Mouse (Mus musculus): ENCODE measurements around the gene Ess2. TPM values are rescaled to one million over a fixed set of nuclear protein-coding genes. Genes with fewer than 3 reads are reported as not detected.

Gene Ess2
- total RNA-seq, 2 experiments from 2014 or later: 27.8 to 31.8 TPM

DNA sequence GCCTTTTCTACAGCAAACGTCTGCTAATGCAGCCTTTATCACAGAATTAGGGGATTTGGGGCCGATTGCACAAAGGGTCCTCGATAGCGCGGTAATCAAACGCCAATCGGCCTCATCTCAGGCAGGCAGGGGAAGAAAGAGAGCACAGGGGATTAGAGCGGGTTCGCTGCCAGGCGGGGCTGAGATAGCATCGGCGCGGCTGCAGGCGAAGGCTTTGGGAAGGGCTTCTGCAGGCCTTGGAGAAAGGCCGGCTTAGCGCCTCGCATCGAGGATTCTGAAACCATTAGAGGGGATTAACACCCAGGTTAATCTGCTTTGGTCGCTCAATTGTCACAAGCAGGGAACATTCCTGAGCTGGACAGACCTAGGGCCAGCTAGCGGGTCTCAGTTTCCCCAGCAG, 9.4 kb upstream of the Ess2 start:
- intact Hi-C loops (cut with DNase I): loop anchor here (10.0 kb wide), 1 partner anchor 314 kb away; the partner anchor contains the start of gene Zdhhc8
- no peak for DNase-seq (ENCODE audit: extremely low spot score in 1 of 2, low spot score in 2 of 2)
- no peak overlapping the region for H3K27ac ChIP-seq
- no peak for TF ChIP-seq CTCF (IDR thresholded peaks at IDR 0.05)
- no peak overlapping the region for H3K4me3 ChIP-seq

DNA sequence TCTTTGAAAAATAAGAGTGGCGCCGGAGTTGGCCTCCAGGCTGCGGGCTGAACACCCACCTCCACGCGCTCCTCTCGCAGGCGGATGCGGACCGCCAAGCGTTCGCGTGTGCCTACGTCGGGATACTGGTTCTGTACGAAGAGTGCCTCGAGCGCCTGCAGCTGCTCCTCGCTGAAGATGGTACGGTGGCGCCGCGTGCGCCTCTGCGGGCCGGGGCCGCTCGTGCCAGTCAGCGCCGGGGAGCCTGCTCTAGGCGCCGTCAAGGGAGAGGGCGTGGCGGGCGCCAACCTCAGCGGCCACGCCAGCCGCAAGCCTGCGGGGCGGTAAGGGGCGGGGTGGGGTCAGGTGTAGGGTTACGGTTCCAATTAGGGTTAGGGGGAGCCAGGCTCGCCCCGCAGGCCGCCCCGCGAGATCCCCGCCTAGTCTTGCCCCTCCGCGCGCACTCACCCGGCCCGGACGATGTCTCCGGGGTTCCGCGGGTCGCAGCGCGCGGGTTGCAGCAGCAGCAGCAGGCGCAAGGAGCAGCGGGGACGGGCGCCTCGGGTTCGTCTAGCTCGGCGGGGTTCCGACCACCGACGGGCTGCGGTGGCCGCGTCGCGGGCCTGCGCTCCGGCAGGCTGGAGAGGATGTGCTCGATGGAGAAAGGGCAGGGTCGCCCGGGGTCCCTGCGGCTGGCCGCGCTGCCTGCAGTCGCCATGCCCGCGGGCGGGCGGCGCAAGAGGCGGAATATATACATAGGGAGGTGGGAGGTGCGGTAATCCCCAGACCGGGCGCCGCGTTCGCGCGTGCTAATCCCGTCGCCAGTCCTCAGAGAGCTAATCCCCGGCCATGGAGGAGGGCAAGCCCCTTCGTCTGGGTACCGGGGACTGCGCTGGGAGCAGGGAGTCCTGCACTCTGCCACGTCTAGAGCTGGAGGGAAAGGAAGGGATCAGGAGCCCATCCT, 3.4 kb upstream of the Ess2 start, which contains the start of gene Gsc2:
Gene Gsc2, minus strand, starts transcription at position 753 of the 943 bp plus-strand sequence.
- TF ChIP-seq CTCF (IDR thresholded peaks at IDR 0.05): no peak
- no peak within 1 kb of the TSS for H3K27ac ChIP-seq
- H3K4me3 ChIP-seq: peak within 1 kb of the TSS; percentile 25
- intact Hi-C loops (cut with DNase I): no loop called here
- DNase-seq (ENCODE audit: extremely low spot score in 1 of 2, low spot score in 2 of 2): no peak

- H3K4me3 ChIP-seq: no peak within 1 kb of the TSS
- no peak for DNase-seq (ENCODE audit: extremely low spot score in 1 of 2, low spot score in 2 of 2)
- no peak for TF ChIP-seq CTCF (IDR thresholded peaks at IDR 0.05)
- intact Hi-C loops (cut with DNase I): no loop called here
- H3K27ac ChIP-seq: no peak within 1 kb of the TSS
Observed at GRCm38 (mm10) chr16:17898462-17898861, 12.7 kb downstream of the Ess2 start, which contains the start of the genes Dgcr2 and Tssk2. Dgcr2 (minus strand) TSS chr16:17898562. Tssk2 (plus strand) TSS chr16:17898637.

- TF ChIP-seq CTCF (IDR thresholded peaks at IDR 0.05): no peak
- no peak for DNase-seq (ENCODE audit: extremely low spot score in 1 of 2, low spot score in 2 of 2)
- Histone ChIP-seq H3K27ac (no peak overlapping the region), H3K4me3 (no peak overlapping the region)
- intact Hi-C loops (cut with DNase I): no loop called here
Observed at GRCm38 (mm10) chr16:17896091-17896490, 15.1 kb downstream of the Ess2 start.

GRCm38 (mm10) chr16:17893923-17894322, 17.2 kb downstream of the Ess2 start, which contains the start of gene Tssk1:
Tssk1 (plus strand) TSS chr16:17894223.
- Histone ChIP-seq H3K4me3 (no peak within 1 kb of the TSS), H3K27ac (no peak within 1 kb of the TSS)
- no peak for DNase-seq (ENCODE audit: extremely low spot score in 1 of 2, low spot score in 2 of 2)
- intact Hi-C loops (cut with DNase I): no loop called here
- no peak for TF ChIP-seq CTCF (IDR thresholded peaks at IDR 0.05)

GRCm38 (mm10) chr16:17892606-17893005, 18.5 kb downstream of the Ess2 start:
- Histone ChIP-seq H3K4me3 (no peak overlapping the region), H3K27ac (no peak overlapping the region)
- no peak for TF ChIP-seq CTCF (IDR thresholded peaks at IDR 0.05)
- no peak for DNase-seq (ENCODE audit: extremely low spot score in 1 of 2, low spot score in 2 of 2)
- intact Hi-C loops (cut with DNase I): no loop called here

DNA sequence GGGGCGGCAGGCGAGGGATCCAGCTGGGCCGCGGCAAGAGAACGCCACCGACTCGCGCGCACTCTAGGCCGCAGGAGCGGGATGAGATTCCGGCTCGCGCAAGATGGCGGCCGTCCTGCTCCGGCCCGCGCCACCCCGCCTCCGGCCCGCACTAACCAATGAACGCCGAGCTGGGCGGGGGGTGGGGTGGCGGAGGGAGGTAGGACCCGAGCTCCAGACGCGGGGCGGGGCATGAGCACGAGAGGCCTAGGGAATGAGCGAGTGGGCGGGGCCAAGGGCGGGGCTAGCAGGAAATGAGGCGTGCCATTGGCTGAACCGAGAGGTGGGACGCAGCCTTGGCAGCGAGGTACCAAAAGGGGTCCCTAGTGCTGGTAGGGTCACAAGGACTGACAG, 19.6 kb downstream of the Ess2 start, which contains the start of gene Gm20518:
Gene Gm20518, minus strand, starts transcription at position 105 of the 393 bp plus-strand sequence.
- peak within 1 kb of the TSS; percentile 99 for H3K27ac ChIP-seq
- intact Hi-C loops (cut with DNase I): no loop called here
- no peak for TF ChIP-seq CTCF (IDR thresholded peaks at IDR 0.05)
- peak within 1 kb of the TSS; percentile 99 for H3K4me3 ChIP-seq
- peak; percentile 98 to 99 for DNase-seq (ENCODE audit: extremely low spot score in 1 of 2, low spot score in 2 of 2)

DNA sequence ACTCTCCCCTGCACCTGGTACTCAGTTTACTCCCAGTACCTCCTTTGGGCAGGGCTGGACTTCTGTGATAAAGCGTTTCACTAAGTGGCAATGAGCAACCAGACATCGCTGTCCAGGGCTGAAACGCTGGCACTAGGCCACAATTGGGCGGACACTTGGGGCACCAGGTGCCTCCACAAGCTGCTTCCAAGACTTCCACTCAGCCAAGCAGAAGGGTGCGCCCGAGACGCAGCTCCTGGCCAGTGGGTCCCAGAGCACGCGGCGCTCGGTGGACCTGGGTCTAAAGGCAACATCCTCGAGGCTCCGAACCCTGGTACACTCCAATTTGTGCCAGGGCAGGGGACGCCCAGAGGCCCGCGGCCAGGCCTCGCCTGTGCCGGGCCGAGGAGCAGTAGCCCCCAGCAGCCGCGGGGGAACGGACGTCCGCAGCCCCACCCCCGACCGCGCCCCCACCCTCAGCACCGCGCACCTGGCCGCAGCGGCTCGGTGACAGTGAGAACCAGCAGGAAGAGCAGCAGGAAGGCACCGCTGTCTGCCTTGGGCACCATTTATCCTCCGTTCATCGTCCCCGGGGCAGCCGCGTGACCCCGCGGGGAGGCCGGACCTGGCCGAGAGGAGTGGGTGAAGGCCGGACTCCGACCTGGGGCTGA, 20.1 kb downstream of the Ess2 start:
- TF ChIP-seq CTCF (IDR thresholded peaks at IDR 0.05): no peak
- H3K27ac ChIP-seq: peak overlapping the region; percentile 99
- peak; percentile 37 to 51 for DNase-seq (ENCODE audit: extremely low spot score in 1 of 2, low spot score in 2 of 2)
- H3K4me3 ChIP-seq: peak overlapping the region; percentile 99
- intact Hi-C loops (cut with DNase I): no loop called here

DNA sequence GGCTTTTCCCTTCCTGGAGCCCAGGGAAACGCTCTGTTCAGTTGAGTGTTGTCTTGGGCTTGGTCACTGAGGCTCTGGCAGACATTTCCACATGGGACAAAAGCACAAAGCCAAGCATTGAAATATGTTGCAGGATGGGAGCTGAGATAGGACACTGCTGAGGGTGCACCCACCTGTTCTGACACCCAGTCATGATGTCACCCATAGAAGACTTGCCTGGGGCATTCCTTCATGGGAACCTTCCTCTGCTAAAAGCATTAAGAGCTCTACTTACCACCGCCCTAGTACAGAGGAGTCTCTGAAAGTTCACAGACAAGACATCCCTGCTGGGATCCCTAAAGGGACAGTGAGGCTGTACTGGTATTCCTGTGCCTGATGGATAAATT, 20.8 kb downstream of the Ess2 start:
- intact Hi-C loops (cut with DNase I): no loop called here
- no peak overlapping the region for H3K27ac ChIP-seq
- no peak for DNase-seq (ENCODE audit: extremely low spot score in 1 of 2, low spot score in 2 of 2)

GRCm38 (mm10) chr16:17889689-17890341, 21.3 kb downstream of the Ess2 start:
- peak overlapping the region; percentile 99 for H3K4me3 ChIP-seq

More for the DNA sequence above, 20.8 kb downstream of the Ess2 start:
- no peak for TF ChIP-seq CTCF (IDR thresholded peaks at IDR 0.05)
- peak overlapping the region; percentile 99 for H3K4me3 ChIP-seq

DNA sequence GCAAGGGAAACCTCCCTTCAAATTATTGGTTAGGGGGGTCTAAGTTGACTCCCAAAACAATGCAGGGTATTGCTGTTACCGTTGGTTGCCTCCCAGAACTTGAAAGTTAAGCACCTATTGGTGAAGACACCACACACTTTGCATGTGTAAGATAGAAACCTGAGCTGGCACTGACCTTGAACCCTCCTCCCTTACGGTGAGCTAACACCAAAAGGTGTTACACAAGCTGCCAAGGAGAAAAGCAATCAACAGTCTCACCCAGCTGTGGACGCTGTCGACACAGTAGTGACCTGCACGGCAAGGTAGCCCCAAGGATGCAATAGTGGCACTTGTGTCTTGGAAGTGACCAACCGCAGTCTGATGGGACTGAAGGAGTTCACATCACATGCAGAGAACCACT, 27.0 kb downstream of the Ess2 start:
- H3K27ac ChIP-seq: no peak overlapping the region
- no peak overlapping the region for H3K4me3 ChIP-seq
- DNase-seq (ENCODE audit: extremely low spot score in 1 of 2, low spot score in 2 of 2): no peak
- no peak for TF ChIP-seq CTCF (IDR thresholded peaks at IDR 0.05)
- intact Hi-C loops (cut with DNase I): no loop called here

More at GRCm38 (mm10) chr16:17889689-17890341, 21.3 kb downstream of the Ess2 start:
- intact Hi-C loops (cut with DNase I): no loop called here
- TF ChIP-seq CTCF (IDR thresholded peaks at IDR 0.05): no peak
- H3K27ac ChIP-seq: no peak overlapping the region
- no peak for DNase-seq (ENCODE audit: extremely low spot score in 1 of 2, low spot score in 2 of 2)

All from left cerebral cortex, adult 2 months (tissue).